Mouse (Mus musculus) testis, postnatal 10 days (tissue): ENCODE results near the gene Olfr138.

Experiments
- DNase-seq: peaks from one replicate; pipeline ENCODE4 v3.0.0; 2021; ENCODE audit warnings: low spot score

Gene Olfr138

GRCm38 (mm10) chr17:38260735-38261134 lies at the start of gene Olfr138:
Gene Olfr138 (plus strand): TSS chr17:38261035.
- DNase-seq: no peak

DNA sequence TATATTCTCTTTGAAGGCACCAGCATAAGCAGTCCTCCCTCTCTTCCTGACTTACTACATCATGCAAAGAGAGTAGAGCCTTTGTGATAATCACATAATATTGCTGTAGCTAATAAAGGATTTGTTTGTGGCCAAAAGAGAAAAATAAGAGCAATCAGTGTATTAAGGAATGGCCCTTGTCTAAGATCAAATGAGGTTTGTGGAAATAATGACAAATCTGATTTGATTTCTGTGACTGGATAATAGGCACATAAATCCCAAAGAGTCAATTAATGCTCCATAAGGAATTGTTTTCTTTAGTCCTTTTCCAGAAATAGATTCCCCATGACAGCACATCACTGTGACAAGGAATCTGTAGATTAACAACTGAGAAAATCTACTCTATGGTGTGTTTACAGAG lies 46.6 kb downstream of the Olfr138 start, which contains the start of gene Olfr137:
Gene Olfr137 (minus strand): TSS at position 101 of the 400 bp plus-strand sequence.
- DNase-seq: no peak
